In the genomic region with DNA sequence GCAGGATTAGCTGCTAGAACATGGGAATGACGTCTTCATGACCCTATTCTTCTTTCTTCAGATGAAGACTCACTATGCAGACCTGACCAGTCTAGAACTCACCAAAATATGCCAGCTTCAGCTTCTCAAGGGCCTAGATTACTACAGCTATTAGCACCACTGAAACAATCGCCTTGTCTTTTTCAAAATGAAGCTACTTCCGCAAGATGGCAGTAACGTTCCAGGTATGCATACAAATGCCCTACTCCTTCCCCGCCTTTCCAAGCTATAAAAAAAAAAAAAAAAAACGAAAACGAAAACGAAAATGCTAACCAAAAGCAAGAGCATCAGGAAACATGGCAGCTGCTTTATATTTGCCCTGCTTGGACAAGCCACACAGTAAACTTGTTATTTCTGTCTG, we compare ENCODE assay signal across 14 mouse cellular contexts.
DNase-seq lines count a peak whose midpoint lies in the region; ATAC-seq and TF ChIP-seq lines count a peak whose summit lies in the region.
"Had no signal": no experiment of that assay in that cellular context is flagged by ENCODE, and none has a peak within 500 bp of the region (broad histone marks: within the 10 kb centered on the region; RNA-seq: fewer than 3 reads in every experiment).

No protein-coding gene starts in this region.

- ATAC-seq in embryonic facial prominence, embryonic 11.5 days (replicated peaks; ENCODE audit: insufficient number of reproducible peaks, low FRiP score, low TSS enrichment, low read depth) = no peak
- ATAC-seq in kidney, postnatal 0 days (replicated peaks; ENCODE audit: low FRiP score, low read depth) = no peak
- ATAC-seq in megakaryocyte-erythroid progenitor cell, adult 5-6 weeks (replicated peaks; ENCODE audit: low FRiP score, low TSS enrichment, poor library complexity, severe bottlenecking) = no peak

- TF ChIP-seq CTCF in kidney, postnatal 0 days (IDR thresholded peaks at IDR 0.05; ENCODE audit: low read depth) = peak; percentile 43

- H3K36me3 ChIP-seq in embryonic facial prominence, embryonic 11.5 days (replicated peaks; ENCODE audit: control insufficient read depth, insufficient read depth, low read depth, low read length) = no peaks in the 10 kb centered on the region
- H3K36me3 ChIP-seq in embryonic facial prominence, embryonic 10.5 days (replicated peaks) = peaks cover 46% of the 10 kb centered on the region
- H3K36me3 ChIP-seq in kidney, postnatal 0 days (ENCODE audit: insufficient read depth, low read length) = no peaks in the 10 kb centered on the region

- no peak overlapping the region for H3K27ac ChIP-seq in embryonic facial prominence, embryonic 11.5 days (replicated peaks; ENCODE audit: low read depth, low read length)
- no peak overlapping the region for H3K27ac ChIP-seq in embryonic facial prominence, embryonic 10.5 days (replicated peaks)
- H3K27ac ChIP-seq in kidney, postnatal 0 days = no peak overlapping the region
- H3K27ac ChIP-seq: midbrain, embryonic 12.5 days had no signal

- no peaks in the 10 kb centered on the region for H3K9me3 ChIP-seq in embryonic facial prominence, embryonic 11.5 days (replicated peaks; ENCODE audit: control insufficient read depth, low read length)
- H3K9me3 ChIP-seq in embryonic facial prominence, embryonic 10.5 days = no peaks in the 10 kb centered on the region
- no peaks in the 10 kb centered on the region for H3K9me3 ChIP-seq in kidney, postnatal 0 days (replicated peaks; ENCODE audit: low read length)
- H3K9me3 ChIP-seq: midbrain, embryonic 12.5 days had no signal

- peak; percentile 33 for DNase-seq in embryonic facial prominence, embryonic 11.5 days (ENCODE audit: low spot score)
- no peak for DNase-seq in embryonic facial prominence, embryonic 10.5 days (ENCODE audit: low spot score)
- no peak for DNase-seq in kidney, postnatal 0 days (ENCODE audit: low spot score)
- no peak for DNase-seq in kidney, postnatal 25 days
- peak; percentile 47 for DNase-seq in retina, postnatal 1 day
- DNase-seq in retina, embryonic 14.5 days (ENCODE audit: low spot score) = no peak
- DNase-seq in spleen, postnatal 14 days (ENCODE audit: low spot score in 2 of 2) = no peak
- DNase-seq: adrenal gland, adult 8-10 months; cerebellum, adult 11-12 months; kidney, adult 9 months; layer of hippocampus, adult 9-11 months; thymus, adult 2 months had no signal

- no peak overlapping the region for H3K4me2 ChIP-seq in embryonic facial prominence, embryonic 11.5 days (ENCODE audit: low read depth, low read length)
- no peak overlapping the region for H3K4me2 ChIP-seq in kidney, postnatal 0 days (ENCODE audit: low read length)
- H3K4me2 ChIP-seq: midbrain, embryonic 12.5 days had no signal

- WGBS in embryonic facial prominence, embryonic 11.5 days = 71% methylated on average over 8 of the region's 8 CpGs
- WGBS in embryonic facial prominence, embryonic 10.5 days = 74% methylated on average over 8 of the region's 8 CpGs
- WGBS in kidney, postnatal 0 days = 64% methylated on average over 8 of the region's 8 CpGs

- no peaks in the 10 kb centered on the region for H3K27me3 ChIP-seq in embryonic facial prominence, embryonic 11.5 days (ENCODE audit: control insufficient read depth, insufficient read depth, low read length)
- no peaks in the 10 kb centered on the region for H3K27me3 ChIP-seq in embryonic facial prominence, embryonic 10.5 days (replicated peaks; ENCODE audit: low read depth, poor library complexity, severe bottlenecking)
- H3K27me3 ChIP-seq in kidney, postnatal 0 days (ENCODE audit: insufficient read depth, low read length) = no peaks in the 10 kb centered on the region
- H3K27me3 ChIP-seq: midbrain, embryonic 12.5 days had no signal

- H3K4me3 ChIP-seq in embryonic facial prominence, embryonic 11.5 days (ENCODE audit: low read depth, low read length) = no peak overlapping the region
- H3K4me3 ChIP-seq in embryonic facial prominence, embryonic 10.5 days = no peak overlapping the region
- no peak overlapping the region for H3K4me3 ChIP-seq in kidney, postnatal 0 days (replicated peaks; ENCODE audit: low read depth, low read length)
- H3K4me3 ChIP-seq: midbrain, embryonic 12.5 days had no signal

- no peak overlapping the region for H3K9ac ChIP-seq in embryonic facial prominence, embryonic 11.5 days (replicated peaks; ENCODE audit: low read length)
- H3K9ac ChIP-seq in kidney, postnatal 0 days (ENCODE audit: low read depth, low read length) = no peak overlapping the region
- H3K9ac ChIP-seq: midbrain, embryonic 12.5 days had no signal

- H3K4me1 ChIP-seq in embryonic facial prominence, embryonic 11.5 days (ENCODE audit: control insufficient read depth, insufficient read depth, low read length) = no peaks in the 10 kb centered on the region
- H3K4me1 ChIP-seq in embryonic facial prominence, embryonic 10.5 days = no peaks in the 10 kb centered on the region
- no peaks in the 10 kb centered on the region for H3K4me1 ChIP-seq in kidney, postnatal 0 days (replicated peaks; ENCODE audit: insufficient read depth, low read length)
- H3K4me1 ChIP-seq: midbrain, embryonic 12.5 days had no signal

Comparison
In these comparisons a context has a peak if more than half of its experiments do, and no peak if none do; other contexts are left out.
1. DNase-seq: peak in embryonic facial prominence, embryonic 11.5 days (single experiment) and retina, postnatal 1 day (single experiment); none in embryonic facial prominence, embryonic 10.5 days (single experiment), kidney, postnatal 0 days (single experiment), kidney, postnatal 25 days (0 of 2), retina, embryonic 14.5 days (single experiment) and spleen, postnatal 14 days (0 of 2).